Comparison of ENCODE assay signal across 22 mouse cellular contexts in the genomic region with DNA sequence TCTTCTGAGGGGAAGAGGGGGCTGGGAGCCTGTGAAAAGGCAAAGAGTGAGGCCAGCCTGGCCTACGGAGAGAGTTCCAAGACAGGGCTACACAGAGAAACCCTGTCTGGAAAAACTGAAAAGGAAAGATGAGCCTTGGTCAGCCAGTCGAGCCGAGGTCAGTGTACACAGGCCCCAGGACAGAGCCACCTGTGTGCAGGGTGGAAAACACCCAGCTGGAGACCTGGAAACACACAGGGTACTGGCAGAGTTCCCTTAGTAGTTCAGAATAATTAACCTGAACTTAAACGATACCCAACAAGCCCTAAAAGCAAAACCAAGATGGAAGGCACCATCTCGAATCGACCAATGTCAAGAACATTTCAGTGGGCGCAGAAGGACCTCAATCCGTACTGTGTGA. TPM values are rescaled to one million over a fixed set of nuclear protein-coding genes. Genes with fewer than 3 reads are reported as not detected.
DNase-seq lines count a peak whose midpoint lies in the region; ATAC-seq and TF ChIP-seq lines count a peak whose summit lies in the region.
"Had no signal": no experiment of that assay in that cellular context is flagged by ENCODE, and none has a peak within 500 bp of the region (broad histone marks: within the 10 kb centered on the region; RNA-seq: fewer than 3 reads in every experiment).

No protein-coding gene starts in this region.

- no peak overlapping the region for H3K9ac ChIP-seq in limb, embryonic 12.5 days (replicated peaks)
- H3K9ac ChIP-seq in forebrain, embryonic 13.5 days = no peak overlapping the region
- H3K9ac ChIP-seq in midbrain, embryonic 13.5 days (replicated peaks) = no peak overlapping the region
- H3K9ac ChIP-seq: liver, embryonic 15.5 days; lung, embryonic 15.5 days; midbrain, embryonic 12.5 days; neural tube, embryonic 13.5 days had no signal

- H3K4me2 ChIP-seq in limb, embryonic 12.5 days = no peak overlapping the region
- H3K4me2 ChIP-seq in forebrain, embryonic 13.5 days = no peak overlapping the region
- H3K4me2 ChIP-seq in midbrain, embryonic 13.5 days (replicated peaks) = no peak overlapping the region
- H3K4me2 ChIP-seq: liver, embryonic 15.5 days; lung, embryonic 15.5 days; midbrain, embryonic 12.5 days; neural tube, embryonic 13.5 days had no signal

- no peaks in the 10 kb centered on the region for H3K9me3 ChIP-seq in embryonic facial prominence, embryonic 10.5 days
- H3K9me3 ChIP-seq in limb, embryonic 12.5 days = no peaks in the 10 kb centered on the region
- H3K9me3 ChIP-seq in forebrain, embryonic 13.5 days (replicated peaks) = no peaks in the 10 kb centered on the region
- no peaks in the 10 kb centered on the region for H3K9me3 ChIP-seq in midbrain, embryonic 13.5 days
- H3K9me3 ChIP-seq: liver, embryonic 15.5 days; lung, embryonic 15.5 days; midbrain, embryonic 12.5 days; neural tube, embryonic 13.5 days had no signal

- no peaks in the 10 kb centered on the region; the same call in 1 of the 2 replicates for H3K27me3 ChIP-seq in embryonic facial prominence, embryonic 10.5 days (replicated peaks; ENCODE audit: low read depth, poor library complexity, severe bottlenecking)
- H3K27me3 ChIP-seq in limb, embryonic 12.5 days = no peaks in the 10 kb centered on the region
- no peaks in the 10 kb centered on the region for H3K27me3 ChIP-seq in forebrain, embryonic 13.5 days
- no peaks in the 10 kb centered on the region for H3K27me3 ChIP-seq in midbrain, embryonic 13.5 days
- H3K27me3 ChIP-seq: CH12.LX; liver, embryonic 15.5 days; lung, embryonic 15.5 days; midbrain, embryonic 12.5 days; neural tube, embryonic 13.5 days had no signal

- 80% methylated on average over 8 of the region's 8 CpGs for WGBS in embryonic facial prominence, embryonic 10.5 days
- WGBS in limb, embryonic 12.5 days = 81% methylated on average over 8 of the region's 8 CpGs
- 83% methylated on average over 8 of the region's 8 CpGs for WGBS in forebrain, embryonic 13.5 days
- WGBS in midbrain, embryonic 13.5 days = 88% methylated on average over 8 of the region's 8 CpGs

- no peak for ATAC-seq in limb, embryonic 12.5 days (ENCODE audit: insufficient number of reproducible peaks, insufficient read depth, low FRiP score, low TSS enrichment, low read depth)
- ATAC-seq in forebrain, embryonic 13.5 days = no peak
- ATAC-seq in midbrain, embryonic 13.5 days = no peak
- ATAC-seq: activated CD4-positive, CD25-positive, alpha-beta regulatory T cell, adult 4 months; forebrain, embryonic 14.5 days; hindbrain, embryonic 16.5 days had no signal

- no peak for TF ChIP-seq CTCF in gastrocnemius, adult 2 months (IDR thresholded peaks at IDR 0.05)

- DNase-seq in gastrocnemius, adult 2 months = no peak
- DNase-seq in gastrocnemius, adult 18-20 months (ENCODE audit: low spot score) = no peak
- peak; percentile 60 to 70 for DNase-seq in kidney, adult 8-10 months
- DNase-seq in kidney, postnatal 4 days = no peak
- no peak for DNase-seq in embryonic facial prominence, embryonic 10.5 days (ENCODE audit: low spot score)
- DNase-seq: adrenal gland, adult 2 months; layer of hippocampus, adult 9-11 months; right cerebral cortex, postnatal 4 days; thymus, adult 2 months; thymus, postnatal 36 days had no signal

- no peaks in the 10 kb centered on the region for H3K36me3 ChIP-seq in embryonic facial prominence, embryonic 10.5 days (replicated peaks)
- no peaks in the 10 kb centered on the region for H3K36me3 ChIP-seq in limb, embryonic 12.5 days
- no peaks in the 10 kb centered on the region for H3K36me3 ChIP-seq in forebrain, embryonic 13.5 days (ENCODE audit: poor library complexity, severe bottlenecking)
- H3K36me3 ChIP-seq in midbrain, embryonic 13.5 days = no peaks in the 10 kb centered on the region
- H3K36me3 ChIP-seq: liver, embryonic 15.5 days; lung, embryonic 15.5 days; midbrain, embryonic 12.5 days; neural tube, embryonic 13.5 days had no signal

- H3K4me3 ChIP-seq in gastrocnemius, adult 2 months = no peak overlapping the region
- no peak overlapping the region for H3K4me3 ChIP-seq in embryonic facial prominence, embryonic 10.5 days
- no peak overlapping the region for H3K4me3 ChIP-seq in limb, embryonic 12.5 days (replicated peaks)
- H3K4me3 ChIP-seq in forebrain, embryonic 13.5 days = no peak overlapping the region
- no peak overlapping the region for H3K4me3 ChIP-seq in midbrain, embryonic 13.5 days (replicated peaks)
- H3K4me3 ChIP-seq: liver, embryonic 15.5 days; lung, embryonic 15.5 days; midbrain, embryonic 12.5 days; neural tube, embryonic 13.5 days had no signal

- intact Hi-C loops in gastrocnemius, adult 2 months (cut with DNase I) = no loop called here

- H3K4me1 ChIP-seq in embryonic facial prominence, embryonic 10.5 days = peaks cover 76% of the 10 kb centered on the region
- peaks cover 79% of the 10 kb centered on the region for H3K4me1 ChIP-seq in limb, embryonic 12.5 days (replicated peaks)
- peaks cover 35% of the 10 kb centered on the region for H3K4me1 ChIP-seq in forebrain, embryonic 13.5 days
- H3K4me1 ChIP-seq in midbrain, embryonic 13.5 days (replicated peaks) = peaks cover 31% of the 10 kb centered on the region

- peak overlapping the region; percentile 90 for H3K27ac ChIP-seq in gastrocnemius, adult 2 months
- H3K27ac ChIP-seq in embryonic facial prominence, embryonic 10.5 days (replicated peaks) = peak overlapping the region; percentile 54; the same call in 1 of the 2 replicates
- H3K27ac ChIP-seq in limb, embryonic 12.5 days = peak overlapping the region; percentile 37; the same call in 1 of the 2 replicates
- H3K27ac ChIP-seq in forebrain, embryonic 13.5 days = no peak overlapping the region
- H3K27ac ChIP-seq in midbrain, embryonic 13.5 days = no peak overlapping the region
- H3K27ac ChIP-seq: liver, embryonic 15.5 days; lung, embryonic 15.5 days; midbrain, embryonic 12.5 days; neural tube, embryonic 13.5 days; stomach, postnatal 0 days had no signal

RNA-seq across cellular contexts. Expression of gene Morn1, which starts 52.1 kb away (rescaled TPM):
- total RNA-seq in gastrocnemius, adult 2 months (2021) = 1 to 10 TPM; 1.3 TPM
- 1 to 10 TPM in 1 of 2 experiments, under 1 TPM in 1; 1.00 to 1.9 TPM for total RNA-seq in gastrocnemius, adult 18-20 months (2021)
- 4.3 and 5.4 TPM in 2 replicates for polyA plus RNA-seq in embryonic facial prominence, embryonic 10.5 days (2016; fragmentation: Nextera tagmentation; extraction: Ambion mirVana)
- 5.2 and 6.9 TPM in 2 replicates for polyA plus RNA-seq in limb, embryonic 12.5 days (2016; fragmentation: Nextera tagmentation; extraction: Ambion mirVana)
- 7.4 and 9.4 TPM in 2 replicates for polyA plus RNA-seq in forebrain, embryonic 13.5 days (2015; fragmentation: Nextera tagmentation; extraction: Ambion mirVana)
- polyA plus RNA-seq in midbrain, embryonic 13.5 days (2015; fragmentation: Nextera tagmentation; extraction: Ambion mirVana) = 6.0 and 8.9 TPM in 2 replicates

RNA-seq across cellular contexts. Expression of gene Rer1, which starts 52.3 kb away (rescaled TPM):
- 10 to 100 TPM; 54.8 to 59.3 TPM for total RNA-seq in gastrocnemius, adult 2 months (2021)
- 10 to 100 TPM; 53.0 to 58.0 TPM for total RNA-seq in gastrocnemius, adult 18-20 months (2021)
- polyA plus RNA-seq in embryonic facial prominence, embryonic 10.5 days (2016; fragmentation: Nextera tagmentation; extraction: Ambion mirVana) = 128 and 134 TPM in 2 replicates
- polyA plus RNA-seq in limb, embryonic 12.5 days (2016; fragmentation: Nextera tagmentation; extraction: Ambion mirVana) = 136 and 141 TPM in 2 replicates
- 125 and 130 TPM in 2 replicates for polyA plus RNA-seq in forebrain, embryonic 13.5 days (2015; fragmentation: Nextera tagmentation; extraction: Ambion mirVana)
- polyA plus RNA-seq in midbrain, embryonic 13.5 days (2015; fragmentation: Nextera tagmentation; extraction: Ambion mirVana) = 121 and 124 TPM in 2 replicates

Comparison
In these comparisons a context has a peak if more than half of its experiments do, and no peak if none do; other contexts are left out.
1. DNase-seq: peak in kidney, adult 8-10 months (2 of 2); none in gastrocnemius, adult 2 months (single experiment), gastrocnemius, adult 18-20 months (single experiment), kidney, postnatal 4 days (0 of 2) and embryonic facial prominence, embryonic 10.5 days (single experiment).
2. H3K27ac ChIP-seq: peak in gastrocnemius, adult 2 months (single experiment), embryonic facial prominence, embryonic 10.5 days (single experiment) and limb, embryonic 12.5 days (single experiment); none in forebrain, embryonic 13.5 days (single experiment) and midbrain, embryonic 13.5 days (single experiment).